Mouse (Mus musculus): ENCODE data around the gene Tspan4. TPM values are rescaled to one million over a fixed set of nuclear protein-coding genes. Genes with fewer than 3 reads are reported as not detected.

Gene Tspan4
- total and polyA plus RNA-seq, 2 experiments = 66.9 to 135 TPM

DNA sequence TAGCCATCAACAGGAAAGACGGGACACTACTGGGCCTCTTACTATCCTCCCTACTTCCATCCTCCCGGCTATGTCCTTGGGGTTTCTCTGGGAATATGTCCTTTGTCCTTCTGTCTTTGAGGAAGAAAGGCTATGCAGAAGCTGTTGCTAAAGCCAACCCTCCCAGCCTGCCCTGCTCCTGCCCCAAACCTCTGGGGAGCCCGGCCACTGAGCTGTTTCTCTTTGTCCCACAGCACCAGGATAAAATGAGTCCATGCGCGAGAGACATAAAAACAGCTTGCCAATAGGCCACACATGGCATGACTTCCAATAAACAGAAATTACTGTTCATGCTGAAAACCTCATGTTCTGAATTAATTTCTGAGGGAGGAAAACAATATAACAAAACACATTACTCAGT, 43.3 kb downstream of the Tspan4 start:
- H3K27me3 ChIP-seq (ENCODE audit: control insufficient read depth, insufficient read depth, low read length) = no peaks in the 10 kb centered on the region
- H3K27ac ChIP-seq (replicated peaks; ENCODE audit: insufficient read depth, low read depth, low read length) = peak overlapping the region; percentile 85
- TF ChIP-seq POLR2A (IDR thresholded peaks at IDR 0.05; ENCODE audit: extremely low read depth, insufficient read depth, low read length) (no peak), CTCF (IDR thresholded peaks at IDR 0.05; ENCODE audit: low read depth, low read length) (no peak)
- 77% methylated on average over 5 of the region's 5 CpGs for WGBS
- no peak for DNase-seq (ENCODE audit: extremely low read depth, low read depth, low spot score)
- peaks cover 19% of the 10 kb centered on the region for H3K4me1 ChIP-seq (ENCODE audit: control insufficient read depth, insufficient read depth, low read length)
- no peak overlapping the region for H3K4me3 ChIP-seq (ENCODE audit: insufficient read depth, low read depth, low read length)
- H3K36me3 ChIP-seq (ENCODE audit: control insufficient read depth, insufficient read depth, low read length) = no peaks in the 10 kb centered on the region
- no peaks in the 10 kb centered on the region for H3K79me2 ChIP-seq (ENCODE audit: control insufficient read depth, insufficient read depth, low read length)
- no peak overlapping the region for H3K9ac ChIP-seq (ENCODE audit: low read depth, low read length)

DNA sequence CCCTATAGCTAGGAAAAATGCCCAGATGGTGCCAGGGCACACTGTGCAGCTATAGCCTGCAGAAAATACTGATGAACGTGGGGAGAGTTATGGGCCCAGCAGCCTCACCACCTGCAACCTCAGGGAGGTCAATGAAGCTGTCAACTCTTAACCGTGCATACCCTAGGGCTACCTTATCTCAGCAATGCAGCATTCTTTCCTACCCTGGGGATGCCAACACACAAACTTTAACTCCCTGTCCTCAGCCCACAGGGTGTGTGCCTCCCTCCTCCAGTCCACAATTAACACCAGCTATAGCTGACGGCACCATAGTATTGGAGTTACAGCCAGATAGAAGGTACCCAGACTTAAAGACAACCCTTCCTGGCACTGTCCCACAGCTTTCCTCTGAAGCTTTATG, 43.9 kb downstream of the Tspan4 start:
- WGBS = 88% methylated on average over 3 of the region's 3 CpGs
- Histone ChIP-seq H3K79me2 (ENCODE audit: control insufficient read depth, insufficient read depth, low read length) (no peaks in the 10 kb centered on the region), H3K9ac (ENCODE audit: low read depth, low read length) (no peak overlapping the region), H3K4me1 (ENCODE audit: control insufficient read depth, insufficient read depth, low read length) (peaks cover 19% of the 10 kb centered on the region), H3K27me3 (ENCODE audit: control insufficient read depth, insufficient read depth, low read length) (no peaks in the 10 kb centered on the region), H3K36me3 (ENCODE audit: control insufficient read depth, insufficient read depth, low read length) (no peaks in the 10 kb centered on the region), H3K27ac (replicated peaks; ENCODE audit: insufficient read depth, low read depth, low read length) (0 out of 2 replicates have a peak overlapping the region, but pooled peaks have one; percentile 85), H3K4me3 (ENCODE audit: insufficient read depth, low read depth, low read length) (no peak overlapping the region)
- DNase-seq (ENCODE audit: extremely low read depth, low read depth, low spot score) = no peak
- TF ChIP-seq POLR2A (IDR thresholded peaks at IDR 0.05; ENCODE audit: extremely low read depth, insufficient read depth, low read length) (no peak), CTCF (IDR thresholded peaks at IDR 0.05; ENCODE audit: low read depth, low read length) (no peak)

- TF ChIP-seq POLR2A (IDR thresholded peaks at IDR 0.05; ENCODE audit: extremely low read depth, insufficient read depth, low read length) = no peak
- no peak for TF ChIP-seq CTCF (IDR thresholded peaks at IDR 0.05; ENCODE audit: low read depth, low read length)
- DNase-seq (ENCODE audit: extremely low read depth, low read depth, low spot score) = no peak
- Histone ChIP-seq H3K4me3 (ENCODE audit: insufficient read depth, low read depth, low read length) (no peak overlapping the region), H3K4me1 (ENCODE audit: control insufficient read depth, insufficient read depth, low read length) (peaks cover 19% of the 10 kb centered on the region), H3K27me3 (ENCODE audit: control insufficient read depth, insufficient read depth, low read length) (no peaks in the 10 kb centered on the region), H3K36me3 (ENCODE audit: control insufficient read depth, insufficient read depth, low read length) (no peaks in the 10 kb centered on the region), H3K27ac (replicated peaks; ENCODE audit: insufficient read depth, low read depth, low read length) (no peak overlapping the region), H3K9ac (ENCODE audit: low read depth, low read length) (no peak overlapping the region), H3K79me2 (ENCODE audit: control insufficient read depth, insufficient read depth, low read length) (no peaks in the 10 kb centered on the region)
- 72% methylated on average over 1 of the region's 1 CpGs for WGBS
Observed at GRCm38 (mm10) chr7:141519795-141520194, 44.8 kb downstream of the Tspan4 start.

DNA sequence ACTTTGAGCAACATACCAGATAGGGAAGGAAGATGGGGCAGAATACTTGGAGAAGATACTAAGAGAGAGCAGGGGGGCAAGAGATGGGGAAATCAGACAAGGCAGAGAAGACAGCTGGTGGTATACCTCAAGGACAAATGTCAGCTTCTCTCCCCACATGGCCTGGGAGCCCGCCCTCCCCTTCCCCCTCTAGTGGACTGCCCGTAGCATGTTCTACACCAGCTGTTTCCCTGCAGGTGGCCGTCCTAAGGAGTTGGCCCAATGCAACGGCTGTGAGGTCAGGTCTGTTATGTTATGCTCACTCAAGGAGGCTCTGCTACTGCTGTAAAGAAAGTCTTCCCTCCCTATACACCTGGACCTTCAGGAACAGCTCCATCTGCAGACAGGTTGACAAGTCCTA, 48.0 kb downstream of the Tspan4 start:
- TF ChIP-seq POLR2A (IDR thresholded peaks at IDR 0.05; ENCODE audit: extremely low read depth, insufficient read depth, low read length) = no peak
- WGBS = 92% methylated on average over 4 of the region's 4 CpGs
- Histone ChIP-seq H3K27me3 (ENCODE audit: control insufficient read depth, insufficient read depth, low read length) (no peaks in the 10 kb centered on the region), H3K79me2 (ENCODE audit: control insufficient read depth, insufficient read depth, low read length) (no peaks in the 10 kb centered on the region), H3K36me3 (ENCODE audit: control insufficient read depth, insufficient read depth, low read length) (peaks cover 7% of the 10 kb centered on the region), H3K27ac (replicated peaks; ENCODE audit: insufficient read depth, low read depth, low read length) (no peak overlapping the region), H3K4me3 (ENCODE audit: insufficient read depth, low read depth, low read length) (no peak overlapping the region), H3K4me1 (ENCODE audit: control insufficient read depth, insufficient read depth, low read length) (peaks cover 11% of the 10 kb centered on the region), H3K9ac (ENCODE audit: low read depth, low read length) (no peak overlapping the region)
- no peak for DNase-seq (ENCODE audit: extremely low read depth, low read depth, low spot score)

- TF ChIP-seq POLR2A (IDR thresholded peaks at IDR 0.05; ENCODE audit: extremely low read depth, insufficient read depth, low read length) = no peak
- TF ChIP-seq CTCF (IDR thresholded peaks at IDR 0.05; ENCODE audit: low read depth, low read length) = no peak
- Histone ChIP-seq H3K79me2 (ENCODE audit: control insufficient read depth, insufficient read depth, low read length) (no peaks in the 10 kb centered on the region), H3K36me3 (ENCODE audit: control insufficient read depth, insufficient read depth, low read length) (peaks cover 9% of the 10 kb centered on the region), H3K4me3 (ENCODE audit: insufficient read depth, low read depth, low read length) (no peak overlapping the region), H3K9ac (ENCODE audit: low read depth, low read length) (no peak overlapping the region), H3K27me3 (ENCODE audit: control insufficient read depth, insufficient read depth, low read length) (no peaks in the 10 kb centered on the region), H3K4me1 (ENCODE audit: control insufficient read depth, insufficient read depth, low read length) (peaks cover 3% of the 10 kb centered on the region), H3K27ac (replicated peaks; ENCODE audit: insufficient read depth, low read depth, low read length) (no peak overlapping the region)
- 91% methylated on average over 4 of the region's 4 CpGs for WGBS
- DNase-seq (ENCODE audit: extremely low read depth, low read depth, low spot score) = no peak
Observed at GRCm38 (mm10) chr7:141524271-141524670, 49.2 kb downstream of the Tspan4 start.

- DNase-seq (ENCODE audit: extremely low read depth, low read depth, low spot score) = peak; percentile 56
- Histone ChIP-seq H3K9ac (ENCODE audit: low read depth, low read length) (no peak overlapping the region), H3K36me3 (ENCODE audit: control insufficient read depth, insufficient read depth, low read length) (peaks cover 13% of the 10 kb centered on the region), H3K27ac (replicated peaks; ENCODE audit: insufficient read depth, low read depth, low read length) (no peak overlapping the region), H3K4me1 (ENCODE audit: control insufficient read depth, insufficient read depth, low read length) (peaks cover 3% of the 10 kb centered on the region), H3K27me3 (ENCODE audit: control insufficient read depth, insufficient read depth, low read length) (no peaks in the 10 kb centered on the region), H3K4me3 (ENCODE audit: insufficient read depth, low read depth, low read length) (no peak overlapping the region), H3K79me2 (ENCODE audit: control insufficient read depth, insufficient read depth, low read length) (no peaks in the 10 kb centered on the region)
- WGBS = 73% methylated on average over 6 of the region's 6 CpGs
- TF ChIP-seq POLR2A (IDR thresholded peaks at IDR 0.05; ENCODE audit: extremely low read depth, insufficient read depth, low read length) = no peak
- TF ChIP-seq CTCF (IDR thresholded peaks at IDR 0.05; ENCODE audit: low read depth, low read length) = peak; percentile 70
Observed at GRCm38 (mm10) chr7:141524760-141525579, 49.9 kb downstream of the Tspan4 start.

Measured in liver, adult 2 months (tissue).